Mouse (Mus musculus) heart, adult 8-10 months (tissue): ENCODE results near the gene Zfp324. TPM values are rescaled to one million over a fixed set of nuclear protein-coding genes. Genes with fewer than 3 reads are reported as not detected.
A peak's percentile ranks its signal among the peaks of the same experiment; 100 is the strongest.

ENCODE experiments used
- DNase-seq: peaks from one replicate; pipeline ENCODE4 v3.0.0; 2022; ENCODE audit warnings: low spot score
- total RNA-seq, 4 experiments: library from RNA; stranded (reverse); gene quantifications; 2 replicates each; pipeline ENCODE4 v1.2.4; 2022

Gene Zfp324
- total RNA-seq, 4 experiments from 2014 or later = 2.7 to 3.2 (median 2.8) TPM

GRCm38 (mm10) chr7:13009143-13010004, 43.7 kb downstream of the Zfp324 start:
- peak; percentile 94 for DNase-seq

- no peak for DNase-seq
These were observed 44.6 kb downstream of the Zfp324 start, which contains the start of gene Zbtb45 for GRCm38 (mm10) chr7:13010005-13010908. TSS of gene Zbtb45 (minus strand) at chr7:13010034.

DNA sequence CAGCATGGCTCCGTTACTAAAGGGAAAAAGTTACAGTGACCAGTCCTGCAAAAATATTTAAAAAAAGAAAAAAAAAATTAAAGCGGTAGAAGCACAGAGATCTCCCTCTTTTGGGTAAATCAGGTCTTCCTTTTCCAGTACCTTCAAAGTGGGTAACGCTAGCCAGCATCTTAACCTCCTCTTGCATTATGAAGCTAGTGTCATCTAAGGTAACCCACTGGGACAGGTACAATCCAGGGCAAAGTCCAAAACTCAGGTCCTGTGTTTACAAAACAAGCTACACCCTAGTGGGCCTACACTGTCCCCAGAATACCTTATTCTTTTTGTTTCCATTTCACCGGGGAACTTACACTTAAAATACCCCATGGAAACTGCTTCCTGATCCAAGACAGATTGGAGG, 48.0 kb downstream of the Zfp324 start:
- DNase-seq = no peak

DNA sequence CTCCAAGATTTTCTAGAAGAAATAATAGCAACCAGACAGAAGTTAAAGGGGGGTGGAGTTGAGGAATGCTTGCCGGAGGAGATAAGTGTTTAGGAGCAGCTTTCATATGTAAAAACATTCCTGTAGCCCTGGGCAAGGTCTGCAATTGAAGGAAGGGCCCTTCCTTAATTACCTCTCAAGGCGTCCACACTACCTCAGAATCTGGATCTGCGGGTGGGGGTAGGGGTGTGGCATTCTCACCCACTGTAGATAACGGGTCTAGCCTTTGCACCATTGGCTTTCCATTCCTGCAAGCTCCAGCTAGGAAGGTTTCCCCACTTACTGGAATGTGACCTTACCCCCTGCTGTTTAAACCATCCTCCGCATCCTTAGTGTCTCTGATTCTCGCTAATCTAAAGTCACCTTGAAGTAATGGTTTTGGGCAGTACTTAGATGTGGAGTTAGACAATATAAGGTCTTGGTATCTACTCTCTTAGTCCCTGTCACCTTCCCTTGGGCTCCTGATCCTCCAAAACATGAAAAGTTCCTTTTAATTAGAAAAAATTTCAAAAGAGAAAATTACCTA, 48.7 kb downstream of the Zfp324 start:
- DNase-seq = no peak

- DNase-seq = no peak
These were observed 49.6 kb downstream of the Zfp324 start for GRCm38 (mm10) chr7:13015217-13015616.

DNA sequence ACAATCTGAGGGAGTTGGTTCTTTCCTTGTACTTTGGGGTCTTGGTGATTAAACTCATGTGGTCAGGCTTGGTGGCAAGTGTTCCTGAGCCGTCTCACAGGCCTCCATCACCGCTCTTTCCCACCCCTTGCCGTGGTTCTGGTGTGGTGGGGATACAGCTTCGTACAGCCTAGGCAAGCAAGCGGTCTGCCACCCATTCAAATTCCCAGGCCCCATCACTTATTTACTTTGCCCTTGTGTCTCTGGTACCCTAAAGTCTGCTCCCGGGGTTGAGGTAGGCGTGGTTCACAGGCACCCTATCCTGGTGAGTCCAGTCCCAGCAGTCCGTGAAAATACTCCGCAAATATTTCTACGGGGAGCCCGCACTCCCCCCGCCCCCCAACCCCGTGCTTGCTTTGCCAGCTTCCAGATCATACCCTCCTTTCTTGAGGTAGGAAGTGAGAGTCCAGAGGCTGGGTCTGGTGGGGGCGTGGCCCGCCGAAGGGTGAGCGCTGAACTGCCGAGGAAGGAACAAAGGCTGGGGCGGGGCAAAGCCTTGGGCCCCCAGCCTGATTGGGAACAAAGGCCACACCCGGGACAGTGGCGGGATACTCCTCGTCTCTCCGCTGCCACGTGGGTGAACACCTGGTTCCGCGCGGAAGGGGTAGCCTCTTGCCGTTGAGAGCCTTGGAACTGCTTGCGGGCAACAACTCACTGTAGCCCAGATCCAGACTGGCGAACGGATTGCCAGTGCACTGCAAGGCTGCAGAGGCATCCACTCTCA, 57.3 kb downstream of the Zfp324 start:
- peak; percentile 57 for DNase-seq

Other genes starting within 250 kb of the Zfp324 start
- gene Vmn2r56, start 230.8 kb upstream of the Zfp324 start, total RNA-seq = not detected
- gene Zscan18, start 162.2 kb upstream of the Zfp324 start, total RNA-seq = 1 to 10 TPM in 2 of 4 experiments, under 1 TPM in 2; 0.41 to 2.0 (median 1.2) TPM
- 1 to 10 TPM; 4.7 to 7.6 (median 5.6) TPM for gene Zfp329, start 147.0 kb upstream of the Zfp324 start, total RNA-seq
- gene Zfp110, start 131.1 kb upstream of the Zfp324 start, total RNA-seq = 10 to 100 TPM; 18.0 to 22.0 (median 19.6) TPM
- 1 to 10 TPM; 3.0 to 3.9 (median 3.5) TPM for gene Zfp128, start 84.7 kb upstream of the Zfp324 start, total RNA-seq
- gene Zscan22, start 68.0 kb upstream of the Zfp324 start, total RNA-seq = 1 to 10 TPM; 3.8 to 5.5 (median 5.0) TPM
- 100 to 1,000 TPM; 502 to 620 (median 561) TPM for gene Rps5, start 43.5 kb upstream of the Zfp324 start, total RNA-seq
- gene Rnf225, start 38.4 kb upstream of the Zfp324 start, total RNA-seq = under 1 TPM; 0.22 to 0.31 (median 0.25) TPM
- gene Zfp446, start 12.0 kb downstream of the Zfp324 start, total RNA-seq = 1 to 10 TPM; 2.2 to 4.1 (median 3.6) TPM
- gene Slc27a5, start 32.4 kb downstream of the Zfp324 start, total RNA-seq = not detected
- 10 to 100 TPM; 77.8 to 92.6 (median 83.6) TPM for gene Trim28, start 33.3 kb downstream of the Zfp324 start, total RNA-seq
- 10 to 100 TPM in 1 of 4 experiments, 1 to 10 TPM in 3; 6.9 to 11.3 (median 7.2) TPM for gene Zbtb45, start 44.2 kb downstream of the Zfp324 start, total RNA-seq
- 100 to 1,000 TPM; 142 to 153 (median 147) TPM for gene Chmp2a, start 69.0 kb downstream of the Zfp324 start, total RNA-seq
- gene Ube2m, start 72.4 kb downstream of the Zfp324 start, total RNA-seq = 100 to 1,000 TPM; 204 to 216 (median 210) TPM
- gene Mzf1, start 88.9 kb downstream of the Zfp324 start, total RNA-seq = under 1 TPM; 0.19 to 0.60 (median 0.29) TPM
- not detected for gene Vmn1r85, start 129.3 kb downstream of the Zfp324 start, total RNA-seq
- gene Vmn1r86, start 154.1 kb downstream of the Zfp324 start, total RNA-seq = not detected
- gene Vmn1r87, start 174.3 kb downstream of the Zfp324 start, total RNA-seq = not detected
- under 1 TPM in 3 of 4 experiments, not detected in 1; 0.03 to 0.12 (median 0.09) TPM for gene Vmn1r88, start 193.7 kb downstream of the Zfp324 start, total RNA-seq
- not detected for gene Vmn1r89, start 247.2 kb downstream of the Zfp324 start, total RNA-seq